Mouse (Mus musculus) forebrain, embryonic 10.5 days (tissue): ENCODE data around the gene Mex3b. TPM values are rescaled to one million over a fixed set of nuclear protein-coding genes. Genes with fewer than 3 reads are reported as not detected.

Experiments used
- DNase-seq: peaks from one replicate; pipeline ENCODE4 v3.0.0-alpha.2; 2017; ENCODE audit warnings: low spot score; ENCODE audit errors: extremely low spot score
- H3K27ac ChIP-seq: fragments of 300-500 bp; sonication (generic); 2 replicates; pipeline ENCODE4 v1.5.1; 2016; ENCODE audit warnings: mild to moderate bottlenecking
- H3K27me3 ChIP-seq: fragments of 300-500 bp; sonication (generic); 2 replicates; pipeline ENCODE4 v1.6.1; 2016; ENCODE audit warnings: mild to moderate bottlenecking; ENCODE audit not compliant: poor library complexity, severe bottlenecking
- H3K36me3 ChIP-seq: fragments of 300-500 bp; sonication (generic); replicated peaks from 2 replicates; pipeline ENCODE4 v1.6.1; 2016; ENCODE audit warnings: mild to moderate bottlenecking, moderate library complexity
- H3K4me1 ChIP-seq: fragments of 300-500 bp; sonication (generic); 2 replicates; pipeline ENCODE4 v1.6.1; 2016
- H3K4me3 ChIP-seq: fragments of 300-500 bp; sonication (generic); 2 replicates; pipeline ENCODE4 v1.5.1; 2016; ENCODE audit warnings: mild to moderate bottlenecking, moderate library complexity
- H3K9me3 ChIP-seq: fragments of 300-500 bp; sonication (generic); 2 replicates; pipeline ENCODE4 v1.6.1; 2016; ENCODE audit warnings: mild to moderate bottlenecking, moderate library complexity
- WGBS: fragments of 180-500 bp; shearing (Covaris S2); methylation state at CpG from one replicate; pipeline ENCODE4 v1.1.7; 2016; 5-methylcytosine and 5-hydroxymethylcytosine counted together
- polyA plus RNA-seq: library from polyadenylated mRNA; unstranded; fragments of >200 nt; fragmentation: Nextera tagmentation; extraction: Ambion mirVana; gene quantifications from 2 replicates; pipeline ENCODE4 v1.2.1, GENCODE M21; 2016

The Mex3b gene
- polyA plus RNA-seq, 1 experiment from 2014 or later, result 24.2 TPM

- 1% methylated on average over 56 of the region's 56 CpGs for WGBS
- H3K4me1 ChIP-seq, result peaks cover 49% of the 10 kb centered on the region
- peak; percentile 63 for DNase-seq
These were observed 2.4 kb downstream of the Mex3b start for GRCm38 (mm10) chr7:82869231-82870147.

GRCm38 (mm10) chr7:82870148-82870513, 3.0 kb downstream of the Mex3b start:
- Histone ChIP-seq H3K4me1 (peaks cover 42% of the 10 kb centered on the region), H3K27ac (peak overlapping the region; percentile 100), H3K4me3 (peak overlapping the region; percentile 99), H3K36me3 (peaks cover 36% of the 10 kb centered on the region), H3K27me3 (no peaks in the 10 kb centered on the region), H3K9me3 (no peaks in the 10 kb centered on the region)
- WGBS, result 20% methylated on average over 18 of the region's 18 CpGs
- DNase-seq, result no peak

More at GRCm38 (mm10) chr7:82869231-82870147, 2.4 kb downstream of the Mex3b start:
- peak overlapping the region; percentile 99 for H3K4me3 ChIP-seq
- H3K9me3 ChIP-seq, result no peaks in the 10 kb centered on the region
- peak overlapping the region; percentile 100 for H3K27ac ChIP-seq
- H3K27me3 ChIP-seq, result no peaks in the 10 kb centered on the region
- H3K36me3 ChIP-seq, result peaks cover 36% of the 10 kb centered on the region

GRCm38 (mm10) chr7:82876551-82876950, 9.4 kb downstream of the Mex3b start:
- WGBS, result 73% methylated on average over 5 of the region's 5 CpGs
- Histone ChIP-seq H3K27me3 (no peaks in the 10 kb centered on the region), H3K4me1 (peaks cover 25% of the 10 kb centered on the region), H3K4me3 (no peak overlapping the region), H3K9me3 (peaks cover 4% of the 10 kb centered on the region; the same call in 1 of the 2 replicates), H3K36me3 (peaks cover 8% of the 10 kb centered on the region), H3K27ac (no peak overlapping the region)
- DNase-seq, result no peak

- no peak for DNase-seq
- H3K4me1 ChIP-seq, result peaks cover 9% of the 10 kb centered on the region; the same call in 1 of the 2 replicates
- no peaks in the 10 kb centered on the region for H3K27me3 ChIP-seq
- WGBS, result 89% methylated on average over 5 of the region's 5 CpGs
- no peaks in the 10 kb centered on the region for H3K36me3 ChIP-seq
- H3K4me3 ChIP-seq, result no peak overlapping the region
- H3K27ac ChIP-seq, result no peak overlapping the region
- H3K9me3 ChIP-seq, result peaks cover 4% of the 10 kb centered on the region; the same call in 1 of the 2 replicates
These were observed 12.9 kb downstream of the Mex3b start for GRCm38 (mm10) chr7:82880016-82880415.

- peaks cover 4% of the 10 kb centered on the region; the same call in 1 of the 2 replicates for H3K9me3 ChIP-seq
- 90% methylated on average over 5 of the region's 5 CpGs for WGBS
- H3K27ac ChIP-seq, result no peak overlapping the region
- DNase-seq, result no peak
- H3K36me3 ChIP-seq, result no peaks in the 10 kb centered on the region
- H3K27me3 ChIP-seq, result no peaks in the 10 kb centered on the region
- H3K4me1 ChIP-seq, result peaks cover 9% of the 10 kb centered on the region; the same call in 1 of the 2 replicates
- no peak overlapping the region for H3K4me3 ChIP-seq
These were observed 13.6 kb downstream of the Mex3b start for GRCm38 (mm10) chr7:82880700-82881099.

- DNase-seq, result no peak
- H3K27ac ChIP-seq, result no peak overlapping the region
- H3K4me3 ChIP-seq, result no peak overlapping the region
- H3K9me3 ChIP-seq, result no peaks in the 10 kb centered on the region
- no peaks in the 10 kb centered on the region for H3K36me3 ChIP-seq
- 83% methylated on average over 6 of the region's 6 CpGs for WGBS
- H3K4me1 ChIP-seq, result no peaks in the 10 kb centered on the region
- no peaks in the 10 kb centered on the region for H3K27me3 ChIP-seq
These were observed 23.3 kb downstream of the Mex3b start for GRCm38 (mm10) chr7:82890317-82890850.

GRCm38 (mm10) chr7:82890875-82891515, 23.9 kb downstream of the Mex3b start:
- 18% methylated on average over 1 of the region's 1 CpGs for WGBS
- Histone ChIP-seq H3K9me3 (no peaks in the 10 kb centered on the region), H3K4me1 (no peaks in the 10 kb centered on the region), H3K27me3 (no peaks in the 10 kb centered on the region), H3K27ac (no peak overlapping the region), H3K36me3 (no peaks in the 10 kb centered on the region), H3K4me3 (no peak overlapping the region)
- DNase-seq, result no peak

- Histone ChIP-seq H3K27me3 (no peaks in the 10 kb centered on the region), H3K27ac (no peak overlapping the region), H3K9me3 (no peaks in the 10 kb centered on the region), H3K4me1 (peaks cover 6% of the 10 kb centered on the region), H3K36me3 (no peaks in the 10 kb centered on the region), H3K4me3 (no peak overlapping the region)
- DNase-seq, result no peak
- 82% methylated on average over 1 of the region's 1 CpGs for WGBS
These were observed 27.2 kb downstream of the Mex3b start for GRCm38 (mm10) chr7:82894366-82894765.

- Histone ChIP-seq H3K36me3 (no peaks in the 10 kb centered on the region), H3K27ac (no peak overlapping the region), H3K4me3 (no peak overlapping the region), H3K27me3 (no peaks in the 10 kb centered on the region), H3K9me3 (no peaks in the 10 kb centered on the region), H3K4me1 (peaks cover 6% of the 10 kb centered on the region)
- DNase-seq, result no peak
- 80% methylated on average over 2 of the region's 2 CpGs for WGBS
These were observed 28.5 kb downstream of the Mex3b start for GRCm38 (mm10) chr7:82895606-82896005.

- Histone ChIP-seq H3K27ac (no peak overlapping the region), H3K4me1 (peaks cover 6% of the 10 kb centered on the region), H3K4me3 (no peak overlapping the region), H3K9me3 (no peaks in the 10 kb centered on the region), H3K36me3 (no peaks in the 10 kb centered on the region), H3K27me3 (no peaks in the 10 kb centered on the region)
- WGBS, result 37% methylated on average over 3 of the region's 3 CpGs
- no peak for DNase-seq
These were observed 29.6 kb downstream of the Mex3b start for GRCm38 (mm10) chr7:82896750-82897149.

- Histone ChIP-seq H3K4me3 (no peak overlapping the region), H3K9me3 (no peaks in the 10 kb centered on the region), H3K27me3 (no peaks in the 10 kb centered on the region), H3K27ac (no peak overlapping the region), H3K36me3 (no peaks in the 10 kb centered on the region), H3K4me1 (peaks cover 10% of the 10 kb centered on the region)
- no peak for DNase-seq
- WGBS, result 79% methylated on average over 8 of the region's 8 CpGs
These were observed 32.5 kb downstream of the Mex3b start for GRCm38 (mm10) chr7:82899459-82900297.

GRCm38 (mm10) chr7:82903006-82903405, 35.9 kb downstream of the Mex3b start:
- DNase-seq, result no peak
- no peaks in the 10 kb centered on the region for H3K9me3 ChIP-seq
- H3K27me3 ChIP-seq, result no peaks in the 10 kb centered on the region
- H3K4me1 ChIP-seq, result peaks cover 5% of the 10 kb centered on the region
- H3K27ac ChIP-seq, result no peak overlapping the region
- WGBS, result 88% methylated on average over 3 of the region's 3 CpGs
- H3K4me3 ChIP-seq, result no peak overlapping the region
- H3K36me3 ChIP-seq, result no peaks in the 10 kb centered on the region
